Mouse (Mus musculus) liver, embryonic 12.5 days (tissue): ENCODE results near the gene Fut11. TPM values are rescaled to one million over a fixed set of nuclear protein-coding genes. Genes with fewer than 3 reads are reported as not detected.

ENCODE experiments used
- ATAC-seq: fragments of 200-750 bp; cut with Nextera tagmentation; 2 replicates; pipeline ENCODE4 v1.8.0; 2017; ENCODE audit warnings: moderate number of reproducible peaks, mild to moderate bottlenecking, moderate library complexity
- H3K27ac ChIP-seq: fragments of 300-500 bp; sonication (generic); 2 replicates; pipeline ENCODE4 v1.5.1; 2016; ENCODE audit warnings: mild to moderate bottlenecking
- H3K27me3 ChIP-seq: fragments of 300-500 bp; sonication (generic); replicated peaks from 2 replicates; pipeline ENCODE4 v1.6.1; 2016; ENCODE audit warnings: mild to moderate bottlenecking, moderate library complexity
- H3K36me3 ChIP-seq: fragments of 300-500 bp; sonication (generic); 2 replicates; pipeline ENCODE4 v1.6.1; 2016; ENCODE audit warnings: mild to moderate bottlenecking, moderate library complexity
- H3K4me1 ChIP-seq: fragments of 300-500 bp; sonication (generic); 2 replicates; pipeline ENCODE4 v1.6.1; 2016
- H3K4me2 ChIP-seq: fragments of 300-500 bp; sonication (generic); 2 replicates; pipeline ENCODE4 v1.6.1; 2016; ENCODE audit warnings: mild to moderate bottlenecking, moderate library complexity
- H3K4me3 ChIP-seq: fragments of 300-500 bp; sonication (generic); 2 replicates; pipeline ENCODE4 v1.5.1; 2016; ENCODE audit warnings: mild to moderate bottlenecking, moderate library complexity
- H3K9ac ChIP-seq: fragments of 300-500 bp; sonication (generic); 2 replicates; pipeline ENCODE4 v1.6.1; 2016; ENCODE audit warnings: mild to moderate bottlenecking, moderate library complexity
- H3K9me3 ChIP-seq: fragments of 300-500 bp; sonication (generic); replicated peaks from 2 replicates; pipeline ENCODE4 v1.6.1; 2016; ENCODE audit warnings: mild to moderate bottlenecking, moderate library complexity
- WGBS: fragments of 180-500 bp; shearing (Covaris S2); methylation state at CpG from one replicate; pipeline ENCODE4 v1.1.7; 2016; ENCODE audit not compliant: insufficient replicate concordance; 5-methylcytosine and 5-hydroxymethylcytosine counted together
- polyA plus RNA-seq: library from polyadenylated mRNA; unstranded; fragments of >200 nt; fragmentation: Nextera tagmentation; extraction: Ambion mirVana; gene quantifications from 2 replicates; pipeline ENCODE4 v1.2.1, GENCODE M21; 2016

The Fut11 gene
- polyA plus RNA-seq, 1 experiment from 2014 or later, result 11.5 TPM

DNA sequence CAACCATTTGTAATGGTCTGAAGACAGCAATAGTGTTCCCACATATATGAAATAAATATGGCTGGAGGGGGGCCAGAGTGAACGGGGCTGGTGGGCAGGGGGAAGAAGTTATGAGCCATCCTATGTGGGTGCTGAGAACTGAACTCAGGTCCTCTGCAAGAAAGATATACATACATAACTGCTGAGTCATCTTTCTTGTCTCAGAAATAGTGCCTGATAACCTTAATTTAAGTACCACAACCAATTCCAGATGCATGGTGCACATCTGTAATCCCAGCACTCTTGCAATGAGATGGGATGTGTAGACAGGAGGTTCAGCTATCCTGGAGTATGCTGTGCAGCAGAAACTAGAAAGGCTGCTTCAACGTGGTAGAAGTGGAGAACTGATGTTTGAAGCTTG, 13.0 kb upstream of the Fut11 start:
- no peaks in the 10 kb centered on the region for H3K9me3 ChIP-seq
- no peak overlapping the region for H3K4me3 ChIP-seq
- ATAC-seq, result no peak
- H3K9ac ChIP-seq, result no peak overlapping the region
- no peaks in the 10 kb centered on the region for H3K27me3 ChIP-seq
- no peak overlapping the region for H3K27ac ChIP-seq
- no peak overlapping the region for H3K4me2 ChIP-seq
- H3K4me1 ChIP-seq, result peaks cover 6% of the 10 kb centered on the region; the same call in 1 of the 2 replicates
- WGBS, result 84% methylated on average over 2 of the region's 2 CpGs
- H3K36me3 ChIP-seq, result peaks cover 100% of the 10 kb centered on the region

DNA sequence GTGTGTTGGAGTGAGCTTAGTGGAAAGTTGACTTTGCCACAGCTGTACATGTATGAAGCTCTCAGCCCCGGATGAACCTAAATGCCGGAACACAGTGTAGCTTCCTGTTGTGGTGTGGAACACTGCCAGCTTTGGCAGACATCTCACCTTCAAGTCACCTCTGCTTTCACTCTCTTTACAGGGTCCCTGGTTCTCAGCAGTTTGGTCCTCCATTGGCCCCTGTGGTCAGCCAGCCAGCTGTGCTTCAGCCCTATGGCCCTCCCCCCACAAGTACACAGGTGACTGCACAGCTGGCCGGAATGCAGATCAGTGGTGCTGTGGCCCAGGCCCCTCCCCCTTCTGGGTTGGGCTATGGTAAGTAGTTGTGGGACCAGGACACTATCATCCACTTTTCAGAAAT, 12.3 kb upstream of the Fut11 start:
- peaks cover 6% of the 10 kb centered on the region; the same call in 1 of the 2 replicates for H3K4me1 ChIP-seq
- no peaks in the 10 kb centered on the region for H3K27me3 ChIP-seq
- WGBS, result 72% methylated on average over 3 of the region's 3 CpGs
- H3K9me3 ChIP-seq, result no peaks in the 10 kb centered on the region
- peak; percentile 51; the same call in 1 of the 2 replicates for ATAC-seq
- no peak overlapping the region for H3K4me2 ChIP-seq
- H3K36me3 ChIP-seq, result peaks cover 100% of the 10 kb centered on the region
- no peak overlapping the region for H3K27ac ChIP-seq
- no peak overlapping the region for H3K9ac ChIP-seq
- no peak overlapping the region for H3K4me3 ChIP-seq

DNA sequence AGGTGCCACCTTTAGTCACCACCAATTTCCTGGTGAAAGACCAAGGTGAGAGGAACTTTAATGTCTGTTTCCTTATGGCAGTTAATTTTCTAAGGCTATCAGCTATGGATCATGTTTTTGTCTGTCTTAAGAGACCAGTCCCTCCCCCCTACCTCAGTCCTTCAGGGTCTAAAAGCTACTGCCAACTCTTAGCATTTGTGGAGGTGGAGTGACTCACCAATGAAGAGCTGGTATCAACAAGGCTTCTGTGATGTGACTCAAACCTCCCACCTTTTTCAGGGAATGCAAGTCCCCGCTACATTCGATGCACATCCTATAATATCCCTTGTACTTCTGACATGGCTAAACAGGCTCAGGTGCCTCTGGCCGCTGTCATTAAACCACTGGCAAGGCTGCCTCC, 8.2 kb upstream of the Fut11 start:
- H3K9ac ChIP-seq, result no peak overlapping the region
- peaks cover 6% of the 10 kb centered on the region; the same call in 1 of the 2 replicates for H3K4me1 ChIP-seq
- no peak overlapping the region for H3K4me3 ChIP-seq
- no peak overlapping the region for H3K27ac ChIP-seq
- 89% methylated on average over 3 of the region's 3 CpGs for WGBS
- no peaks in the 10 kb centered on the region for H3K27me3 ChIP-seq
- no peaks in the 10 kb centered on the region for H3K9me3 ChIP-seq
- no peak for ATAC-seq
- H3K4me2 ChIP-seq, result no peak overlapping the region
- H3K36me3 ChIP-seq, result peaks cover 100% of the 10 kb centered on the region

DNA sequence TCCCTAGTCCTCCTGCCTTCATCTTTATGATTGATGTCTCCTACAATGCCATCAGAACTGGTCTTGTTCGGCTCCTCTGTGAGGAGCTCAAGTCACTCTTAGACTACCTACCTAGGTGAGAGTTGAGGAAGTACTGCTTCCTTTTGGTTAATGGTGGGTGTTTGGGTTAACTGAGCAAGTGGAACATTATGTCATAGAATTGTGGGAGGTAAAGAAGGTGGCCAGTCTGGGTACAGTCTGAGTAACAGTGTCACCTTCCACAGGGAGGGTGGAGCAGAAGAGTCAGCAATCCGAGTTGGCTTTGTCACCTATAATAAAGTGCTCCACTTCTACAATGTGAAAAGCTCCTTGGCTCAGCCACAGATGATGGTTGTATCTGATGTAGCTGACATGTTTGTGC, 5.8 kb upstream of the Fut11 start:
- no peak overlapping the region; the same call in 1 of the 2 replicates for H3K27ac ChIP-seq
- H3K9ac ChIP-seq, result no peak overlapping the region
- H3K4me3 ChIP-seq, result no peak overlapping the region
- no peak for ATAC-seq
- no peaks in the 10 kb centered on the region for H3K9me3 ChIP-seq
- no peak overlapping the region for H3K4me2 ChIP-seq
- peaks cover 8% of the 10 kb centered on the region for H3K4me1 ChIP-seq
- H3K27me3 ChIP-seq, result no peaks in the 10 kb centered on the region
- 78% methylated on average over 2 of the region's 2 CpGs for WGBS
- peaks cover 100% of the 10 kb centered on the region for H3K36me3 ChIP-seq

DNA sequence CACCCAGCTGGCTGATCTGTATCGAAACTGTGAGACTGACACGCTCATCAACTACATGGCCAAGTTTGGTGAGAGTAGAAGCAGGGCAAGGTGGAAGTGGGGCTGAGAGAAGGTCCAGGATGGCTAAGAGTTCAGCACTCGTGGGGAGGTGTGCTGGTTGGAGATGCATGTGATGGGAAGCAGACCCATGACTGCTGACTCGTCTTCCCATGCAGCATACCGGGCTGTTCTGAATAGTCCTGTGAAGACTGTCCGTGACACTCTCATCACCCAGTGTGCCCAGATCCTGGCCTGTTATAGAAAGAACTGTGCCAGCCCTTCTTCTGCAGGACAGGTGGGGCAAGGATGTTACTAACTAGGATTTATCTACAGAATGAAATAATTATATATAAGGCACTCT, 3.0 kb upstream of the Fut11 start:
- 81% methylated on average over 6 of the region's 6 CpGs for WGBS

DNA sequence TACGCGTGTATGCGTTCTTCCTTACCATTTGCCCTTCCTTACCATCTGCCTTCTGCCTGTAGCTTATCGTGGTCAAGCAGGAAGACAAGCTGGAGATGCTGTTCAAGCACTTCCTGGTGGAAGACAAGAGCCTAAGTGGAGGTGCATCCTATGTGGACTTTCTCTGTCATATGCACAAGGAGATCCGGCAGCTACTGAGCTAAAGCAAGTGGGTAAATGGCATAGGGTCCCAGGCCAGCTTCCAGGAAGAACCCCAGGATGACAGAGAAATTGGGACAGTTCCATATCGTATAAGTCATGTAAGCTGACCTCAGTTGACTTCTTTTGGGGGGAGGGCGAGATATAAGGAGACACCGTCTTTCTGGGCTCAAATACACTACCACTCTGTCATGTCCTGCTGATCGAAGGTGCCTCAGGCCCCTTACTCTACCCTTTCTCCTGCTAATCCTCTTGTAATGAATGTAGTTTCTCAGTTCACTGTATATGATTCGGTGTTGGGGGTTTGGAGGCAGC, 1.1 kb upstream of the Fut11 start:
- Histone ChIP-seq H3K9ac (no peak overlapping the region), H3K4me2 (peak overlapping the region; percentile 90), H3K36me3 (peaks cover 80% of the 10 kb centered on the region), H3K9me3 (no peaks in the 10 kb centered on the region), H3K4me3 (no peak overlapping the region; the same call in 1 of the 2 replicates), H3K4me1 (peaks cover 46% of the 10 kb centered on the region), H3K27me3 (no peaks in the 10 kb centered on the region), H3K27ac (peak overlapping the region; percentile 96)
- no peak for ATAC-seq
- WGBS, result 74% methylated on average over 10 of the region's 10 CpGs

More for the DNA sequence above, 3.0 kb upstream of the Fut11 start:
- Histone ChIP-seq H3K9ac (no peak overlapping the region), H3K27ac (no peak overlapping the region), H3K4me1 (peaks cover 27% of the 10 kb centered on the region), H3K27me3 (no peaks in the 10 kb centered on the region), H3K9me3 (no peaks in the 10 kb centered on the region), H3K36me3 (peaks cover 85% of the 10 kb centered on the region), H3K4me2 (no peak overlapping the region), H3K4me3 (no peak overlapping the region)
- no peak for ATAC-seq

DNA sequence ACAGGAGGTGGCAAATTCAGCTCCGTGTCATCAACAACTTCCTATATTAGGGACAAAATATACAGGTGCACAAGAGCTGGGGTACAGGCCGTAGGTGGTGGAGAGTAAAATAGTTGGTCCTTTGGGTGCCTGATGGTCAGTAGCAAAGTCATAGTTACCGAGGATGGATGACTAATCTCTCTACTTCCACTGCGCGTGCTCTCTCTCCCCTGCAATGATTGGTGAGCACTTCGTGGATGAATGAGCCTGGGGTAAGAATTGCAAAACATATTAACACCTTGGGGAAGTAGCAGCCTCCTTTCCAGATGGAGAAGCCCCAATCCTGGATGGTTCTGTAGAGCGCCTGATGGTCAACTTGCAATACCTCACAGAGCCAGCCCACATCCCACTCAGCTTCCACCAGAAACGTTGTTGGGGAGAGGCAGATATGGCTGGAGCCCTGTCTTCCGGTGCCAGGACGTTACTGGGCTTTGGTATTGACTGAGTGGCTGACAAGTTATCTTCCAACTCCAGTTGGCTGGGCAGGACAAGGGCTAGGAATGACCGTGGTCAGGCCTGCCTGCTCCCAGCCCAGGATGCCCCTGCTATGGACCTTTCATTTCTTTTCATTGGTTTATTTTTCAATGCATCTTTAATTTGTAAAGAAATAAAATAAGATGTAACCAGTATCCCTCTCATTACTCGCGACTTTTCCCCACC, 434 bp upstream of the Fut11 start:
- peak overlapping the region; percentile 94 for H3K4me3 ChIP-seq
- peak; percentile 27 for ATAC-seq
- peak overlapping the region; percentile 96 for H3K27ac ChIP-seq
- H3K9me3 ChIP-seq, result no peaks in the 10 kb centered on the region
- H3K4me1 ChIP-seq, result peaks cover 53% of the 10 kb centered on the region
- H3K36me3 ChIP-seq, result peaks cover 80% of the 10 kb centered on the region
- H3K27me3 ChIP-seq, result no peaks in the 10 kb centered on the region
- H3K4me2 ChIP-seq, result peak overlapping the region; percentile 90
- H3K9ac ChIP-seq, result peak overlapping the region; percentile 94
- 41% methylated on average over 13 of the region's 13 CpGs for WGBS

DNA sequence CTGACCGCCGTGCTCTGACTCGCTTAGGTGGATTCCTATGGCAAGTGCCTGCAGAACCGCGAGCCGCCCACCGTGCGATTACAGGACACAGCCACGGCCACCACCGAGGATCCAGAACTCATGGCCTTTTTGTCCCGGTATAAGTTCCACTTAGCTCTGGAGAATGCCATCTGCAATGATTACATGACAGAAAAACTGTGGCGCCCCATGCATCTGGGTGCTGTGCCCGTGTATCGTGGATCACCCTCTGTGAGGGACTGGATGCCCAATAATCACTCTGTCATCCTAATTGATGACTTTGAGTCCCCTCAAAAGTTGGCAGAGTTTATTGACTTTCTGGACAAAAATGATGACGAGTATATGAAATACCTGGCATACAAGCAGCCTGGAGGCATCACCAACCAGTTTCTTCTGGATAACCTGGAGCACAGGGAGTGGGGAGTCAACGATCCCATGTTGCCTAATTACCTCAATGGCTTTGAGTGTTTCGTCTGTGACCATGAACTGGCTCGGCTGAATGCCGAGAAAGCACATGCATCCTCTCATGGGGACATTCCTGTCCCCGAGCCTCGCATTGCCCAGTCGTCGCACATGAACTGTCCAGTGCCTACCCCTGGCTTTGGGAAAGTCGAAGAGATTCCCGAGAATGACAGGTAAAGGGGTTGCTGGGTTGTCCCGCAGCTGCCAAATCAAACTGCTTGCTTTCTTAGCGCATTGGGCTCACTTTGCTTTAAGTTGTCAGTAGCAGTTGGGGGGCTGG, 1.2 kb downstream of the Fut11 start:
- Histone ChIP-seq H3K4me3 (peak overlapping the region; percentile 94), H3K4me2 (peak overlapping the region; percentile 90), H3K9me3 (no peaks in the 10 kb centered on the region), H3K36me3 (peaks cover 76% of the 10 kb centered on the region), H3K9ac (peak overlapping the region; percentile 94), H3K27ac (peak overlapping the region; percentile 96), H3K27me3 (no peaks in the 10 kb centered on the region), H3K4me1 (peaks cover 67% of the 10 kb centered on the region)
- no peak for ATAC-seq
- 21% methylated on average over 27 of the region's 27 CpGs for WGBS

DNA sequence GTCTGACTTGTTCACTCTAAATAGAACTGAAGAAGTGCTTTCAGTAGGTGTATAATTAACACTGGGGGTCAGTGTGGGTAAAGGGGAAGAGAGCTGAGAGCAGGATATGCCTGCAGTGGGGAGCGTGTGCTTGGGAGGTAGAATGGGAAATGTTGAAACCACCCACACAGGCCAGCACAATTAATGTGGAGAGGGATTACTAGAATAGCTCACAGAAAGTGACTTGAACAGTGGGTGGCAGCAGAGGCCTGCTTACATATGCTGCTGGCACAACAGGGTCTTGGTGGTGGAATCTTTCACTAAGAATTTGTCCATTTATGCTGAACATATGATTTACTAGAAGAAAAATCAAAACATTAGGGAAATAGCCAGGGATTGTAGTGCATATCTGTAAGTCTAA, 2.2 kb downstream of the Fut11 start:
- Histone ChIP-seq H3K27me3 (no peaks in the 10 kb centered on the region), H3K9ac (no peak overlapping the region), H3K27ac (no peak overlapping the region), H3K4me2 (peak overlapping the region; percentile 90), H3K4me1 (peaks cover 77% of the 10 kb centered on the region), H3K36me3 (peaks cover 65% of the 10 kb centered on the region), H3K9me3 (no peaks in the 10 kb centered on the region), H3K4me3 (0 out of 2 replicates have a peak overlapping the region, but pooled peaks have one; percentile 94)
- 26% methylated on average over 1 of the region's 1 CpGs for WGBS
- ATAC-seq, result no peak

DNA sequence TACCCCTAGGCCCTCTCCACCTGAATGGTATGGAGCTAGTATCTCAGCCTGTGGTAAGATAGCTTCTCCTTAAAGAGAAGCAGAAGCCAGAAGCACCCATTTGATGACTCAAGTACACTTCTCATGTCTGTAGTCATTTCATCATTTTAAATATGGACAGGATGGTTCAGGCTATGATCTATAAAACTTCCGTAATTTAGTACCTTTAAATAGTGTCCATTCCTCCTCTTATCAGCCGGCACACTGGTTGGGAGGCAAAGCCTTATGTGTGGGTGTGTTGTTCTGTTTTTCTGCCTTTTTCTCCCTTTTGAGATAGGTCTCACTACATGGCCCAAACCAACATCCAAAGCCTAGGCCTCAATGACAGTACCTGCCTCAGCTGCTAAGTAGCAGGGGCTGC, 3.7 kb downstream of the Fut11 start:
- Histone ChIP-seq H3K27me3 (no peaks in the 10 kb centered on the region), H3K4me2 (peak overlapping the region; percentile 14; the same call in 1 of the 2 replicates), H3K27ac (no peak overlapping the region), H3K9ac (no peak overlapping the region), H3K4me1 (peaks cover 79% of the 10 kb centered on the region), H3K9me3 (no peaks in the 10 kb centered on the region), H3K4me3 (no peak overlapping the region), H3K36me3 (peaks cover 50% of the 10 kb centered on the region)
- WGBS, result 52% methylated on average over 2 of the region's 2 CpGs
- no peak for ATAC-seq

DNA sequence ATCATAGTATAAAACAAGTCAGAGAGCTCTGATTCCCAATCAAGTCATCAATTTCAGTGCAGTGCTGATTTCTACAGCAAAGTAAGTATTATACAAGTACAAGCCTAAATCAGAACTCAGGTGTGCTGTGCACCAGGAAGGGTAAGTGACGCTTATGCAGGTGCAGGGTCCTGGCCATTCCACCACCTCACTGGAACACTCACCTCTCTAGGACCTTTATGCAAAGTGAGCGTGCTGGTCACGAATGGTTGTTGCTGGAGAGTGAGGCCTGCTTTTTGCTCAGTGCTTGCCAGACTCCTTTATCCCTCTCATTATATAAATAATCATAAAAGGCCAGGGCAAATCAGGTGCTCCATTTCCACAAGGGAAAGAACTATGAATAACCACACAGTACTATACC, 5.6 kb downstream of the Fut11 start:
- H3K27ac ChIP-seq, result no peak overlapping the region
- H3K4me2 ChIP-seq, result no peak overlapping the region
- H3K9ac ChIP-seq, result no peak overlapping the region
- 90% methylated on average over 3 of the region's 3 CpGs for WGBS
- no peak for ATAC-seq
- no peaks in the 10 kb centered on the region for H3K9me3 ChIP-seq
- H3K36me3 ChIP-seq, result peaks cover 54% of the 10 kb centered on the region
- peaks cover 75% of the 10 kb centered on the region for H3K4me1 ChIP-seq
- H3K4me3 ChIP-seq, result no peak overlapping the region
- no peaks in the 10 kb centered on the region for H3K27me3 ChIP-seq

DNA sequence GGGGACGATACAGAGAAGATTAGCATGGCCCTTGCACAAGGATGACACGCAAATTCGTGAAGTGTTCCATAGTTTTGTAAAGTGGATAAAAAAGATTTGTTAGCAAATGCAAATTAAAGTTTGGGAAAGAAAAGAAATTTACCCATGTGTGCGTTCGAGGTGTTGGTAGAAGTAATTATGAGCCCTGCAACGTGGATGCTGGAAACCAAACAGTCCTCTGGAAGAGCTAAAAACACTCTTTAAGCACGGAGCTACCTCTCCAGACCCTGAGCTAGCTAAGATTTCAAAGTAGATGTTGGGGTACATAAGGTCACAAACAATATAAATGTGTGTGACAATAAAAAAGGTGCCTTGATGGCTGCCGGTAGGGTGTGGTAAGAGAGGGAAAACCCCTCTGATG, 6.8 kb downstream of the Fut11 start:
- peak overlapping the region; percentile 79 for H3K4me2 ChIP-seq
- H3K27ac ChIP-seq, result no peak overlapping the region
- no peaks in the 10 kb centered on the region for H3K9me3 ChIP-seq
- peaks cover 68% of the 10 kb centered on the region for H3K4me1 ChIP-seq
- peaks cover 51% of the 10 kb centered on the region for H3K36me3 ChIP-seq
- H3K4me3 ChIP-seq, result peak overlapping the region; percentile 92
- no peak for ATAC-seq
- 65% methylated on average over 8 of the region's 8 CpGs for WGBS
- H3K9ac ChIP-seq, result peak overlapping the region; percentile 87
- no peaks in the 10 kb centered on the region for H3K27me3 ChIP-seq
